ENCODE assay signal across 33 mouse cellular contexts in the genomic region with DNA sequence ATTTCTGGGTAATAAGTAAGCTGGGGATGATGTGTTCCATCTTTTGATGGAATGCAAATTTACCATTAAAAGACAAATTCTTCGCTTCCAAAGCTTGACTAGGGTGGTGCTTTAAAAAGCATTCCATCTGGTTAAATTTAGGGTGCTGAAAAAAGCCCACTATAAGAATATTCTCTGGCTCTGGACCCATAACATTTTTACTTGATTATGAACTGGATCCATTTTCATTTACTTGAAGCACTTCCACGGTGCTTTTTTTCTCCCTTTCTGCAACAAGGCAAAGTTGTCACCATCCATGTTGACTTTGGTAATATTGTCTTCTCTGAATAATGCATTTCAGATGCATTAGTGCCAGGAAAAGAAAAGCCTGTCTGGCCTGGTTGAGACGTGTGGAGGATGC. TPM values are rescaled to one million over a fixed set of nuclear protein-coding genes. Genes with fewer than 3 reads are reported as not detected.
DNase-seq lines count a peak whose midpoint lies in the region; ATAC-seq lines count a peak whose summit lies in the region.
"Had no signal": no experiment of that assay in that cellular context is flagged by ENCODE, and none has a peak within 500 bp of the region (broad histone marks: within the 10 kb centered on the region; RNA-seq: fewer than 3 reads in every experiment).

No protein-coding gene starts in this region.

- no peak overlapping the region for H3K4me3 ChIP-seq in embryonic facial prominence, embryonic 13.5 days
- no peak overlapping the region for H3K4me3 ChIP-seq in embryonic facial prominence, embryonic 10.5 days
- H3K4me3 ChIP-seq: erythroblast, embryonic 14.5 days; forebrain, embryonic 12.5 days; heart, adult 2 months; heart, embryonic 10.5 days; heart, embryonic 13.5 days had no signal

- H3K4me1 ChIP-seq in embryonic facial prominence, embryonic 13.5 days, result peaks cover 11% of the 10 kb centered on the region; the same call in 1 of the 2 replicates
- H3K4me1 ChIP-seq in embryonic facial prominence, embryonic 10.5 days, result no peaks in the 10 kb centered on the region
- H3K4me1 ChIP-seq: forebrain, embryonic 12.5 days; heart, embryonic 10.5 days; heart, embryonic 13.5 days had no signal

- H3K4me2 ChIP-seq in embryonic facial prominence, embryonic 13.5 days, result no peak overlapping the region
- H3K4me2 ChIP-seq: forebrain, embryonic 12.5 days; heart, embryonic 13.5 days; hindbrain, embryonic 14.5 days had no signal

- WGBS in embryonic facial prominence, embryonic 13.5 days, result 32% methylated on average over 3 of the region's 3 CpGs
- WGBS in embryonic facial prominence, embryonic 10.5 days, result 82% methylated on average over 3 of the region's 3 CpGs

- no peak for ATAC-seq in embryonic facial prominence, embryonic 13.5 days (ENCODE audit: insufficient number of reproducible peaks, insufficient read depth, low FRiP score, low TSS enrichment, low read depth)
- no peak for ATAC-seq in megakaryocyte, adult 5-6 weeks (ENCODE audit: poor library complexity, severe bottlenecking)
- ATAC-seq: activated CD4-positive, CD25-positive, alpha-beta regulatory T cell, adult 4 months; forebrain, embryonic 16.5 days; hindbrain, postnatal 0 days; inflammation-experienced regulatory T-cells, adult 6 months had no signal

- no peak overlapping the region for H3K9ac ChIP-seq in embryonic facial prominence, embryonic 13.5 days
- H3K9ac ChIP-seq: forebrain, embryonic 12.5 days; heart, embryonic 13.5 days; hindbrain, embryonic 14.5 days had no signal

- no peak for DNase-seq in embryonic facial prominence, embryonic 10.5 days (ENCODE audit: low spot score)
- peak; percentile 5 for DNase-seq in left cerebral cortex, adult 11 months (ENCODE audit: low spot score)
- no peak for DNase-seq in left cerebral cortex, adult 8-10 months (ENCODE audit: low spot score in 2 of 2)
- peak; percentile 59 for DNase-seq in brain, adult 2 months (ENCODE audit: low read depth, low spot score)
- DNase-seq in telencephalon, adult 2 months (ENCODE audit: low read depth, low spot score), result peak; percentile 72
- DNase-seq: adrenal gland, adult 8-10 months; adrenal gland, postnatal 25 days; cerebellum, adult 11 months; cerebellum, adult 9-11 months; cerebellum, postnatal 25 days; gastrocnemius, postnatal 10 days; gastrocnemius, postnatal 36 days; heart, adult 2 months; heart, postnatal 14 days; heart, postnatal 4 days had no signal

- no peaks in the 10 kb centered on the region for H3K36me3 ChIP-seq in embryonic facial prominence, embryonic 13.5 days
- H3K36me3 ChIP-seq in embryonic facial prominence, embryonic 10.5 days (replicated peaks), result no peaks in the 10 kb centered on the region
- H3K36me3 ChIP-seq: forebrain, embryonic 12.5 days; heart, embryonic 10.5 days; heart, embryonic 13.5 days had no signal

- H3K27ac ChIP-seq in embryonic facial prominence, embryonic 13.5 days, result peak overlapping the region; percentile 22; the same call in 1 of the 2 replicates
- H3K27ac ChIP-seq in embryonic facial prominence, embryonic 10.5 days (replicated peaks), result no peak overlapping the region
- H3K27ac ChIP-seq: forebrain, embryonic 12.5 days; heart, adult 2 months; heart, embryonic 10.5 days; heart, embryonic 13.5 days; hindbrain, embryonic 14.5 days; hindbrain, postnatal 0 days had no signal

- H3K9me3 ChIP-seq in embryonic facial prominence, embryonic 13.5 days, result no peaks in the 10 kb centered on the region
- H3K9me3 ChIP-seq in embryonic facial prominence, embryonic 10.5 days, result no peaks in the 10 kb centered on the region
- H3K9me3 ChIP-seq: forebrain, embryonic 12.5 days; heart, embryonic 10.5 days; heart, embryonic 13.5 days had no signal

- H3K27me3 ChIP-seq in embryonic facial prominence, embryonic 13.5 days, result no peaks in the 10 kb centered on the region
- no peaks in the 10 kb centered on the region for H3K27me3 ChIP-seq in embryonic facial prominence, embryonic 10.5 days (replicated peaks; ENCODE audit: low read depth, poor library complexity, severe bottlenecking)
- H3K27me3 ChIP-seq: forebrain, embryonic 12.5 days; heart, embryonic 13.5 days had no signal

RNA-seq across cellular contexts. Expression of a gene that starts 27.4 kb away (rescaled TPM):
- not detected in 2 replicates for polyA plus RNA-seq in embryonic facial prominence, embryonic 13.5 days (2015; fragmentation: Nextera tagmentation; extraction: Ambion mirVana)
- not detected in 2 replicates for polyA plus RNA-seq in embryonic facial prominence, embryonic 10.5 days (2016; fragmentation: Nextera tagmentation; extraction: Ambion mirVana)
- total RNA-seq in left cerebral cortex, adult 8-10 months (2022), result not detected
- not detected in 2 replicates for total RNA-seq in megakaryocyte, adult 5-6 weeks (2015)
- total RNA-seq in megakaryocyte, adult 5-6 weeks (2017), result not detected in 2 replicates
- total RNA-seq: adrenal gland, adult 8-10 months; adrenal gland, postnatal 25 days; common myeloid progenitor, adult 5-6 weeks; ES-E14; gastrocnemius, adult 18-20 months; gastrocnemius, postnatal 10 days; gastrocnemius, postnatal 36 days; granulocyte monocyte progenitor cell, adult 5-6 weeks; heart, adult 2 months; heart, postnatal 14 days; heart, postnatal 4 days; hindbrain, postnatal 0 days had no signal
- polyA plus RNA-seq: activated CD4-positive, CD25-positive, alpha-beta regulatory T cell, adult 4 months; cerebellum, adult 2 months; erythroblast, embryonic 14.5 days; forebrain, embryonic 12.5 days; forebrain, embryonic 16.5 days; heart, embryonic 10.5 days; heart, embryonic 13.5 days; heart, embryonic 16.5 days; hindbrain, embryonic 11.5 days; hindbrain, embryonic 14.5 days; hindbrain, postnatal 0 days; inflammation-experienced regulatory T-cells, adult 6 months had no signal

Comparison
In these comparisons a context has a peak if more than half of its experiments do, and no peak if none do; other contexts are left out.
1. DNase-seq: peak in left cerebral cortex, adult 11 months (single experiment), brain, adult 2 months (single experiment) and telencephalon, adult 2 months (single experiment); none in embryonic facial prominence, embryonic 10.5 days (single experiment) and left cerebral cortex, adult 8-10 months (0 of 2).